Mouse (Mus musculus) small intestine, adult 2 months (tissue): ENCODE measurements at regions not wholly inside any gene's neighbourhood (a gene's known extent, or its start where the extent isn't known, plus 50 kb on each side); places are given as distances from the start of the nearest gene placed in this dataset.

Experiments
- H3K27ac ChIP-seq: fragments of 200-500 bp; 2 replicates; pipeline ENCODE4 v1.5.1; 2012; ENCODE audit warnings: low read depth, low read length, control low read depth, inconsistent platforms; ENCODE audit not compliant: insufficient read depth
- H3K27me3 ChIP-seq: fragments of 200-500 bp; 2 replicates; pipeline ENCODE4 v1.6.1; 2012; ENCODE audit warnings: mild to moderate bottlenecking, moderate library complexity, low read length, inconsistent platforms; ENCODE audit not compliant: control insufficient read depth, insufficient read depth
- H3K36me3 ChIP-seq: fragments of 200-500 bp; 2 replicates; pipeline ENCODE4 v1.6.1; 2012; ENCODE audit warnings: mild to moderate bottlenecking, low read length, control low read depth, inconsistent platforms; ENCODE audit not compliant: control insufficient read depth, insufficient read depth
- H3K4me1 ChIP-seq: fragments of 200-500 bp; 2 replicates; pipeline ENCODE4 v1.6.1; 2012; ENCODE audit warnings: low read length, inconsistent platforms, mixed read lengths; ENCODE audit not compliant: control insufficient read depth, insufficient read depth, insufficient read length
- H3K4me3 ChIP-seq: fragments of 200-500 bp; 2 replicates; pipeline ENCODE4 v1.5.1; 2012; ENCODE audit warnings: low read depth, mild to moderate bottlenecking, control low read depth, inconsistent platforms, low read length, moderate library complexity
- CTCF ChIP-seq: fragments of 200-500 bp; IDR thresholded peaks from 2 replicates; pipeline ENCODE4 v1.5.1; 2012; ENCODE audit warnings: low read depth, mild to moderate bottlenecking, control low read depth, inconsistent platforms, low read length, moderate library complexity, mixed read lengths; ENCODE audit not compliant: insufficient replicate concordance, insufficient read length; ENCODE audit errors: extremely low read depth
- POLR2A ChIP-seq: fragments of 200-500 bp; IDR thresholded peaks from 2 replicates; pipeline ENCODE4 v1.6.1; 2012; ENCODE audit warnings: low read depth, mild to moderate bottlenecking, control low read depth, inconsistent platforms, low read length, moderate library complexity
- WGBS: fragments of 180-500 bp; shearing (Covaris S2); methylation state at CpG from one replicate; pipeline ENCODE4 v1.1.7; 2018; 5-methylcytosine and 5-hydroxymethylcytosine counted together

- H3K27ac ChIP-seq = no peak overlapping the region
- H3K36me3 ChIP-seq = no peaks in the 10 kb centered on the region
- WGBS = 36% methylated on average over 8 of the region's 8 CpGs
- no peak overlapping the region for H3K4me3 ChIP-seq
- no peak for TF ChIP-seq POLR2A
- no peak for TF ChIP-seq CTCF
- no peaks in the 10 kb centered on the region for H3K27me3 ChIP-seq
- H3K4me1 ChIP-seq = no peaks in the 10 kb centered on the region
Measured at GRCm38 (mm10) chr1:71728852-71729347, 75.9 kb upstream of the Fn1 start.

DNA sequence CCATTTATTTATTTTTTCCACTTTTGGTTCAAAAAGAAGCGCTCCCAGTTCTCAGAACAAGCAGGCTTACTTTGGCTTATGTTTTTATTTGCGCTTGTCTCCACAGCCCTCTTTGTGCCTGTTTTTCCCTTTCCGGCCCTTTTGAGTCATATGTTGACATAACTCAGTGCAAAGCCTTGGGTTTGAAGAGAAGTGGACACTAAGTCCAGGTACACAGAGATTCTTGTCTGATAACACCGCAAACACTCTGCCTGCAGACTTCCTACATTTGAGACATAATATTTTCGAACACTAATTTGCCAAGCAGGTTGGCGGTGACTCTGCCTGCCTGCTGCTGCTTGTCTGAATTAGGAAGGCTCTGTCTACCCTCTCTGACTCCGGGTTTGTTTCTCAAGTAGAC lies 70.8 kb upstream of the Fn1 start:
- no peaks in the 10 kb centered on the region for H3K4me1 ChIP-seq
- WGBS = 38% methylated on average over 7 of the region's 7 CpGs
- H3K27ac ChIP-seq = no peak overlapping the region
- no peak overlapping the region for H3K4me3 ChIP-seq
- TF ChIP-seq POLR2A = no peak
- TF ChIP-seq CTCF = no peak
- H3K27me3 ChIP-seq = no peaks in the 10 kb centered on the region
- H3K36me3 ChIP-seq = no peaks in the 10 kb centered on the region

- TF ChIP-seq CTCF = no peak
- no peak for TF ChIP-seq POLR2A
- no peak overlapping the region for H3K4me3 ChIP-seq
- WGBS = 47% methylated on average over 2 of the region's 2 CpGs
Measured at GRCm38 (mm10) chr1:71723039-71723397, 70.0 kb upstream of the Fn1 start.

DNA sequence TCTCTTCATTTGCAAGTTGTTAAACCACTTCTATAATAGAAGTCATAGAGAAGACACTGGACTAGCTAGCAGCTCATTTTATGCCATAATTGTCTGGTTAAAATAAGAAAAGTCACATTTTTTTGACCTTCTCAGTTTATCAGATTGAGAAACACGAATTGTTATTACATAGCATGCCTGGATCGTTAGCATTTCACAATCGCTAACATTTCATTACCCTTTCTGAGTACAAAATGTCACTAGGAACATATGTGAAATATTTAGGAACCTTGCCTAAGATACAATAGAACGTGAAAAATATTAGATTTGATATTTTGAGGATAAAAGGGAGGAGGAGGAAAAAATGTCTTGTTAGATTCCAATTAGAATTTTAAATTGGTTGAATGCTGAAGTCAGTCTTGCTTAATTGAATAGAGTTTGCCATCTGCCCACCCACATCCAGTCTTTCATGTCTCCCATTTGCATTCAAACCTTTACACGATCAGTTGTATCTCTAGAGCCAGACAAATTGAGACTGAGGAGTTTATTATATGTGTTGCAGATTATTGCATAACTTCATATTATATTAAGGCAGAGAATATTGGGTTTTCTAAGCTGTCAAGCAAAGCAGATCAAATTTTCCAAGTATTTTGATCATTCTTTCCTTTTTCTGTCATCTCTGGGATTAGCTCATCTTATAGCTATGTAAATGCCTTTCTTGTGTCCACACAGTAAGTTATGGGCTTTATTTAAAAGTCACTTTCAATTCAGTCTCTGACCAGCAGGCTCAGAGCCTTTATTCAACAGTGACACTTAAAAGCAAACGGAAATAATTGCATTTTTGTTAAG lies 69.4 kb upstream of the Fn1 start:
- Histone ChIP-seq H3K27me3 (no peaks in the 10 kb centered on the region), H3K4me1 (no peaks in the 10 kb centered on the region), H3K36me3 (no peaks in the 10 kb centered on the region), H3K4me3 (no peak overlapping the region), H3K27ac (no peak overlapping the region)
- TF ChIP-seq CTCF = no peak
- TF ChIP-seq POLR2A = no peak
- WGBS = 75% methylated on average over 6 of the region's 6 CpGs

More at GRCm38 (mm10) chr1:71723039-71723397, 70.0 kb upstream of the Fn1 start:
- Histone ChIP-seq H3K36me3 (no peaks in the 10 kb centered on the region), H3K4me1 (no peaks in the 10 kb centered on the region), H3K27me3 (no peaks in the 10 kb centered on the region), H3K27ac (no peak overlapping the region)
